Mouse (Mus musculus): Measurements from ENCODE around the gene Crct1.

Gene Crct1

DNA sequence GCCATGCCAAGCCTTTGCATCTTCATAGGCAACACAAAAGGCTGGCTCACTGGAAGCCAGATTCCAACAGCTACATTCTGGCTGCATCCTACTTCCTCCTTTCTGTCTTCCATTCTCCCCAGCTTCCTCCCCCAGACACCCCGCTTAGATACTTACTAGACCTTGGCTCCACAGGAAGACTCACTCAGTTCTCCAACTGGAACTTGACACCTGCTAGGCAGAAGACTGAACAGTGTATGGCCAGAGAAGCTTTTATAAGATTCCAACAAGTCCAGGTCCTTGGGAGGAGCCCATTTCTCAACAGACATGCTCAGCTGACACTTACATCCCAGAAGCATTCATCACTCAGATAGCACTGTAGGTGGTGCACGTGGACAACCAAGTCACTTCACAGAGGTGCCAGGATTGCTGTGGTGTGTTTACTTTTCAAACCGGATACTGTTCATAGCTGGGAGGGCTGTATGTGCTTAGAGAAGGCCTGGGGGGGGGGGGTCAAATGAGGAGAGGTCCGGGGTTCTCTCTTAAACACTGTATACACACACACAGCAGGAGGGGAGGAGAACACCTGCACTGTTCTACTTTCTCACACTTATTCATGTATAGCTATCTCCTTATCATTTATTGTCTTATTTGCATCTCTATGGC, at the start of gene Crct1:
Gene Crct1 (minus strand): TSS at position 228 of the 645 bp plus-strand sequence.
- DNase-seq (ENCODE audit: low read depth, low spot score): no peak

DNA sequence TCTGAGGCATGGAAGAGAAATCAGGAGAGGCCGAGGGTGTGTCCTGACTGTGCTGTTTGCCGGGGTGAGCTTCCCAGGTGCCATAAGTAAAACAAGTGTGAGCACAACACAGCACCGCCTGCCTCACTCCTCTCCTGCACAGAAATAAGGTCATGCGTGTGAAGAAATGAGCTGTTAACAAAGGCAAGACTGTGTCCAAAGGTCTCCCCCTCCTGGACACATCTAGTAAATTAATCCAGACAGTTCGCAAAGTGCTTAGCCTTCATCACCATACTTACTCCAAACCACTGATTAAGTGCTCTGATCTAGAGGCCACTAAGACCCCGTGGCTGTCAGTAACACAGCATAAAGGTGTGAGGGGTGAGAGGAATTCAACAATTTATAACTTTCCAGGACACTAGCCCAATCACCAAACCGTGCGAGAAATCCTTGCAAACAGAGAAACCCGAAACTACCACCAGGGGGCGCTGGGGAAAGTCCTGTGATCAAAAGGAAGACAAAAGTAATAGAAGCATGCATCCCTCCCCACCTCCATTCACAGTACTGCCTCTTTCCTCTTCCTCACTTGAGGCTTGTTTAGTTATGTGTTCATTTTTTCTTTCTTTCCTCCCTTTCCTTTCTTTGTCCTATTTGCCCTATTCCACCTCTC, 37.5 kb upstream of the Crct1 start:
- DNase-seq (ENCODE audit: low read depth, low spot score): no peak

DNA sequence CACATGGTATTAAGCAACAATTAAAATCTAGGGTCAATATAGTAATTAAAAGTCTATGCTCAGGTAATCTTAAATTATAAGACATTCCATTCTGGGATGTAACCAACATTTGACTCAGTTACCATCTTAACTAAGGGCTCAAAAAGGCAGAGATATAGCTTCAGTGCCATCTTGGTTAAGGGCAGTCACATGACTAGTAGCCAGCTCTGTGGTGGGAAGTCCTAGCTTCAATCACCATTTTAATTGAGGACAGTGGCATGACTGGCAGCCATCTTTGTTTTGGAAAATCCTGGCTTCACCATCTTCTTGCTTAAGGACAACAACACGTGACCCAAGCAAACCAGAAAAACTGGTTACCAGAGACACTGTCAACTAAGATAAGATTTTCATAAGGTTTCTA, 34.7 kb upstream of the Crct1 start:
- no peak for DNase-seq (ENCODE audit: low read depth, low spot score)

DNA sequence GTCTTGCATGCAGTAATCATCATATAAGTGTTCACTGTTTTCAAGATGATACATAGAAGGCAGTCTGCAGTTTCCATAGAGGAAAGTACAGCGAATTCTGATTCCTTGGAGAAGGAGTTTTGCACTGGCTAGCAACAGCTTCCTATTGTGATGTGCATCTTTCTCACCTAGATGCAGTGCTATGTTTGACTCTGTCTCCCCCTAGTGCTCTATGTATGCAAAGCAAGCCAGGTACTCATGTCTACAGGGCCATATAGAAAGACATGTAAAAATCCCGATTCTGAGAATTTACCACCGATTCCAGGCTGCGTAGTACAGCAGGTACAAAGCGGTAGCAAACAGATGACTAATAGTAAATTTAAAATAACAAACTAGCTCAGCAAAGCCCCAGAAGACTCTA, 16.0 kb upstream of the Crct1 start:
- DNase-seq (ENCODE audit: low read depth, low spot score): peak; percentile 2

DNA sequence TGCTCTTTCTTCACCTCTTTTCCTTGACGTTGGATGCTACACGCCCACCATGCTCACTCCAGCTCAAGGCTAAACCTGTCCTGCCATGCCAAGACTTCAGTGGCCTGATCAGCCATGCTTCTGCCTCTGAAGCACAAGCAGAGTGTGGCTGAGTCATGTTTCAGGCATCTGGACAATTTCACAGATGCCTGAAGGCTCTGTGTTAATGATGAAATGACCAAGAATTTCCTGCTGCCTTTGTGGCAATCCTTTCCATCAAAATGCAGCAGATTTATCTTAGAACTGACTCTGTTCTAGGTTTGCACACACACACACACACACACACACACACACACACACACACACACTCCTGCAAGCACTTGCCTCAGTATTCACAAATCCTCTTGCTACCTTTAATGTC, 10.0 kb upstream of the Crct1 start:
- no peak for DNase-seq (ENCODE audit: low read depth, low spot score)

DNA sequence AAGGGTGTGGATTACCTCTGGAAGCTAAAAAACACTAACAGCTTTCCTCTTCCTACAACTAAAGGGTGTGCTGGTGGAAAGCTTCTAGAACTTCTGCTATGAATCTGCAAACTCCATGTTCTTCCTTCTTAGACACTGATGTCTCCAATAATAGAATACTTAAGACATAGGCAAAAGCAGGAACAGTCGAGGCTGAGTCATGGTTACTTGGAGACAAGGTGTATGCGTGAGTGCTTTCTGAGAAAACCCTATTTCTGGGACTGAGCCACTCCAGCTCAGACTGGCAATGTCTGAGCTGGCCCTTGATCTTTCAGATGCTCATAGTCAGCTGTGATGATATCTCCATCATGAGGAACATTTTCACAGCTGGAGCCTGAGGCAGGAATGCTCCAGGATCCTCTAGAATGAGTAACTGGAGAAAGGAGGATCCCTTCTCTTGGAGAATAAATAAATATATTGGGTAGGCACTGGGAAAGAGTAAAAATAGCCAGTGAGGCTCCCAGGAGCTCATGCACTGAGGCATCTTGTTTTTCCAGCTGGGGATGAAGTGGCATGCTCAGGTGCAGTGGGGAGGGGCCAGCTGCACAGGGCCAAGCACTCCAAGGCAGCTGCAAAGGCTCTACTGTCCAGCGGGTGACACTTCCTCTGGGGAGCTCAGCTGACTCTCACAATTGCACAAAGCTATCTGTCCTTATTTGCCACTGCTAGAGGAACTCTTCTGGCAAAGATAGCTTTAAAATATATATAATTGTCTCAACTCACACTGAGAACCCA, 8.1 kb upstream of the Crct1 start:
- DNase-seq (ENCODE audit: low read depth, low spot score): no peak

DNA sequence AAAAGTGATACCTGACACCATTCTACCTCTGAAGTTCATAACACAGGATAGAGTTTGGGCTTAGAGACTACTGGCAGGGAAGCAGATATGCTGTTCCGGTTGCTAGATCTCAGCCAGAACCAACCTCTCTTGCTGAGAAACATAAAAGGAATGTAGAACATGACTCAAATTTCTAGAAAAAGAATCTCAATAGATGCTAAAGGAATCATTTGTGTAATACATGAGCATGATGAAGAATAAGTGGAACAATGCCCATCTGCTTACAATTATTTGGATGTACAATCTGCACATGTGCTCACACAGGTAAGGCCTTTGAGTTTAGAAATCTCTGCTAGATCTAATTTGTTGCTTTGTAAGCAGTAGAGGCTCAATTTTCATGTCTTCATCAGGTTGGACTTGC, 5.7 kb upstream of the Crct1 start:
- DNase-seq (ENCODE audit: low read depth, low spot score): no peak

DNA sequence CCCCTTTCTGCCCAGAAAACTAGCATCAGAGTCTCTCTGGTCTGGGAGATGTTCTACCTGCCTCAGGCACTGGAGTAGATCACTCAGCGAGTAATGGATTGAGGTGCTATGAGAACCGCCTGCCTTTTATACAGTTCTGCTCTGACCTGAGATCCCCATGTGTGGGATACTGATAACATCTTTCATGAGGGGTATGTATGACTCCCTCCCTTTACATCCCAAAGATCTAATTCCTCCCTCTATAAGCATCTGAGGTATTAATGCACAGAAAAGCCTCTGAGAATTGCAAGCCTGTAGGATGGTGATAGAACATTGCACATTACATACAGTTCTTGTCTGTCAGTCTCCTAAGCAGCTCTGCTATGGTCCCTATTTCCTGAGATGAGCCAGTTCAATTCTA, 3.5 kb upstream of the Crct1 start, which contains the start of gene Lce1m:
Gene Lce1m (minus strand): TSS at position 101 of the 400 bp plus-strand sequence.
- no peak for DNase-seq (ENCODE audit: low read depth, low spot score)

DNA sequence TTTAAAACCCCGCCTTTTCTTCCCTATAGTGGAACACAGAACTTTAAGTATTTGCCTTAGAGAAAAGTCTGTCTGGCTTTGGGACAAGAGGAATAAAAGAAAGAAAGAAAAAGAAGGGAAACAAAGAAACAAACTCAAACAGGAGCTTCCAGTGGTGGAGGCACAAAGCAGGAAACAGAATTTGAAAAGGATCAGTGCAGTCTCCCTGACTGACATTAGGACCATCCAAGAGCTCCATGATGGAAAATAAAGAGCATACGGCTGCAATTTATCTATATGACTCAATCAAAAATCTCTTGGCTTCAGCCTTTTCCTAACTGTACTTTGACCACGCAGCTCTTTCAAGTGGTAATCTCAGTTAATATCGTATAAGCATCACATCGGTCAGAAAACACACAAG, 616 bp downstream of the Crct1 start:
- no peak for DNase-seq (ENCODE audit: low read depth, low spot score)

DNA sequence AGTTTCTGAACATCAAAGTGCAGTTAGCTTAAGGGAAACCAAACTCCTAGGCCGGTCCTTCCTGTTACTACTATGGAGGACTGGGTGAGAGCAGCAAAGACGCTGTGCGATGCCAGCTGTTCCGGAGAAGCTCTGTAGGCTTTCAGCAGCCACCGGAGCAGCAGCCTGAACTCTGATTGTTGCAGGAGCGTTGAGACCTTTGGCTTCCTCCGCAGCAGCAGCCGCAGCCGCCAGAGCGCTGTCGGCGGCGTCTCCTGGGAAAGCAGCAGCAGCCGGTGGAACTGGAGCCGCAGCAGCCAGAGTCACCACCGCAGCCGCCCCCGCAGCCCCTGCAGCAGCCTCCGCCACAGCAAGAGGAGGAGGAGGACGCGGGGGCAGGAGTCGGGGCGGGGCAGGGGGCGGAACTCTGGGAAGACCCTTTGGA, 1.1 kb downstream of the Crct1 start:
- no peak for DNase-seq (ENCODE audit: low read depth, low spot score)

DNA sequence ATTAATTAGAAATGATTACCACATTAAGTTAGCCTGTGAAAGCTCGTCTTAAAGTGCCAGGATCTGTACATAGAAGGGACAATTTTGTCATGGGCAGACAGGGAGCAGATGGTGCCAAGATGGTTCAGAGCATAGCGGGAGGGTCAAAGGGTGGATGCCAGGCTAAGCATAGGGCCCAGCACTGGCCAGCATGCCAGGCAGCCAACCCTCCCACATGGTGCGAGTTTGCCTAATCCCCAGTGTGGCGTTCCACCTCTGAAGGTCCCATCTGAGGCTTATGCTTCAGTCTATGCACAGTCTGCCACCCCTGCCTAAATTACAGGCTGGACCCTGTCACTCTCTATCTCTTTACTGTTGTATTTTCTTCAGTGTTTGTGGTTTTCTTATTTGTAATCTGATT, 12.6 kb downstream of the Crct1 start:
- DNase-seq (ENCODE audit: low read depth, low spot score): no peak

DNA sequence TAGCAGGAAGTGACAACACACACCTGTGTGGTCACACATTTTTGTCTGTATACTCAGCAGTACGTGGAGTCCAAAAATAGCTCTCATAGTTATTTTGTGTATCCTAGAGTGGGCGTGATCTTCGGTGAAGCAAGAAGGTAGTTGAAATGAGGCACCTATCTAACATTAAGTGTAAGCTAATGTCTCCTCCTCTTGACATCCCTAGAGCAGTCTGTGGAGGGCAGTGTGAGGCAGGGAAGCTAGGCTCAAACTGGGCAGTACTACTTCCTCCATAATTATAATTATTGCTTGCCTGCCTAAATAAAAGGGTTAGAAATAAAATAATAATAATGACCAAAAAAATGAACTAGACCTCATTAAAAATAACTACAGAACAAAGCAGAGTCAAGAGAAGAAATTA, 14.9 kb downstream of the Crct1 start:
- no peak for DNase-seq (ENCODE audit: low read depth, low spot score)

DNA sequence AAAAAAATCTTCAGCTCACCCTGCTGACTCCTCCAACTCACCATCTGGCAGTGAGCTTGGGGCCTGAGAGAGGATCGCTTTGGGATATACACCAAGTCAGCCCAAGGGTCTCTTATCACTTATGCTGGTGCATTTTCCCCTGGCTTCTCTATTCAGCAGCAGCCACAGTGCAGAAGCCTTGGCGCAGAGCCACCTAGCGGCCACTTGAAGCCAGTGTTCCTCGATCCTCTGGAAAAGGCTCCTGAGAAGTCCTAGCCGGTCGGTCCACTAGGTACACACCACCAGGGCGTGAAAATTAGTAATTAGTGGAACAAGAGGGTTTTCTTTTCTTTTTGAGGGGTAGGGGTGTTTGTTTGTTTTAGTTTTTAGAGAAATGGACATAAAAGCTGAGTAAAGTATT, 16.8 kb downstream of the Crct1 start:
- peak; percentile 10 for DNase-seq (ENCODE audit: low read depth, low spot score)

DNA sequence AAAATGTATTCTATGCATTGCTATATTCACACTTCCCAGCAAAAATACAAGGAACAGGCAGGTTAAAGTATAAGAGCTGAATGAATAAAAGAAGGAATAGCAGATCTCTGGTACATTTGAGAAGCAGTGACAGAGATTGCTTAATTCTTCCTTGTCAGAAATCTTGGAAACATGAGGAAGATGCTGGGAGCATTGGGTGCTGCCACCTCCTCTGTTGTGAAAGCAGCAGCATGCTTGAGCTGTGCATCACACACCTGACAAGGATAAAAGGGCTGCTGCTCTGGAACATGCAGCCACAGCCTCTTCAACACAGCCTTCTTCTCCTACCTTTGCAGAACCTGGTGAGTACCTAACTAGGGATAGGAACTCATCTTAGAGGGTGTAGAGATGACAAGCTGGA, 23.6 kb downstream of the Crct1 start, which contains the start of gene Lce3f:
Gene Lce3f (plus strand): TSS at position 301 of the 400 bp plus-strand sequence.
- no peak for DNase-seq (ENCODE audit: low read depth, low spot score)

DNA sequence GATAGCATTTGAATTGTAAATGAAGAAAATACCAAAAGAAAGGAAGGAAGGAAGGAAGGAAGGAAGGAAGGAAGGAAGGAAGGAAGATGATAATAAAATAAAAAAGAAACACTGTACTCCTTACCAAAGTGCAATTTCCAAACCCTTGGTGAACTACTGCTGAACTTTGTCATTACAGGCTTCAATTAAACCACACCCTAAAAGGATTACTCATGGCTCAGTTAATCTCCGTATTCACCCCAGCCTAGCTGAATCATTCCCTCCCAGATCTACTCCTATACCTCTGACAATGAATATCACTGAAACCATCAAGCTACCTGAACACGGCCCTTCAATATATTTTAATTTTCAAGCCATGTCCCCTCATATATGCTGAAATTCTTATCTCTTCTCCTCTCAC, 37.0 kb downstream of the Crct1 start:
- DNase-seq (ENCODE audit: low read depth, low spot score): no peak

DNA sequence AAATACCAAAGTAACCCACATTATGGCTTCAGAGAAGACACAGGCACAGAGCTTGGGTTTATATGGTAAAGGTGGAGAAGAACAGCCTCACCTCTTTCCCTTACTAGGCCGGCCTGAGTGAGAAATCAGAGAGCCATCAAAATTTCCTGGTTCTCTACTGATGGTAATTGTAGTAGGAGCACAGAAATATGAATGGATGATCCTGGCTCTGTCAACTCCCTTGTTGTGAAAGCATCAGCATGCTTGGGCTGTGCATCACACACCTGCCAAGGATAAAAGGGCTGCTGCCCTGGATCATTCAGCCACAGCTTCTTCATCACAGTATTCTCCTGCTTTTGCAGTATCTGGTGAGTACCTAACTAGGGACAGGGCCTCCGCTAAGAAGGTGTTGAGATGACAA, 48.7 kb downstream of the Crct1 start, which contains the start of gene Lce3e:
Gene Lce3e (plus strand): TSS at position 301 of the 400 bp plus-strand sequence.
- DNase-seq (ENCODE audit: low read depth, low spot score): no peak
